Mouse (Mus musculus): ENCODE data around the gene Ireb2.
"Not testable (repeated sequence)": the region's sequence is repeated elsewhere in the genome, so short reads cannot be mapped to it uniquely, and the experiment has no call there.

The Ireb2 gene

GRCm38 (mm10) chr9:54897097-54897496 is 33.5 kb downstream of the Ireb2 start:
- DNase-seq (ENCODE audit: extremely low spot score), result no peak

GRCm38 (mm10) chr9:54909446-54909845 is 45.9 kb downstream of the Ireb2 start:
- no peak for DNase-seq (ENCODE audit: extremely low spot score)

GRCm38 (mm10) chr9:54915576-54915975 is 52.0 kb downstream of the Ireb2 start:
- DNase-seq (ENCODE audit: extremely low spot score), result no peak

- DNase-seq (ENCODE audit: extremely low spot score), result no peak
Measured at GRCm38 (mm10) chr9:54916401-54916800, 52.8 kb downstream of the Ireb2 start.

GRCm38 (mm10) chr9:54917010-54917677 is 53.6 kb downstream of the Ireb2 start, which contains the start of gene Hykk:
TSS of gene Hykk (plus strand) at chr9:54917283.
- peak; percentile 94 for DNase-seq (ENCODE audit: extremely low spot score)

GRCm38 (mm10) chr9:54918191-54918590 is 54.6 kb downstream of the Ireb2 start:
- DNase-seq (ENCODE audit: extremely low spot score), result no peak

- no peak for DNase-seq (ENCODE audit: extremely low spot score)
Measured at GRCm38 (mm10) chr9:54918781-54919180, 55.2 kb downstream of the Ireb2 start.

GRCm38 (mm10) chr9:54919946-54920345 is 56.4 kb downstream of the Ireb2 start:
- DNase-seq (ENCODE audit: extremely low spot score), result no peak

GRCm38 (mm10) chr9:54930741-54931140 is 67.2 kb downstream of the Ireb2 start:
- no peak for DNase-seq (ENCODE audit: extremely low spot score)

- no peak for DNase-seq (ENCODE audit: extremely low spot score)
Measured at GRCm38 (mm10) chr9:54931765-54932164, 68.2 kb downstream of the Ireb2 start.

GRCm38 (mm10) chr9:54932379-54932778 is 68.8 kb downstream of the Ireb2 start:
- DNase-seq (ENCODE audit: extremely low spot score), result no peak

GRCm38 (mm10) chr9:54942071-54942470 is 78.5 kb downstream of the Ireb2 start:
- DNase-seq (ENCODE audit: extremely low spot score), result no peak

- DNase-seq (ENCODE audit: extremely low spot score), result no peak
Measured at GRCm38 (mm10) chr9:54944467-54944866, 80.9 kb downstream of the Ireb2 start.

GRCm38 (mm10) chr9:54946256-54946655 is 82.7 kb downstream of the Ireb2 start:
- no peak for DNase-seq (ENCODE audit: extremely low spot score)

- no peak for DNase-seq (ENCODE audit: extremely low spot score)
Measured at GRCm38 (mm10) chr9:54949465-54949864, 85.9 kb downstream of the Ireb2 start.

GRCm38 (mm10) chr9:54950162-54950561 is 86.6 kb downstream of the Ireb2 start:
- not testable (repeated sequence) for DNase-seq (ENCODE audit: extremely low spot score)

GRCm38 (mm10) chr9:54950575-54951321 is 87.2 kb downstream of the Ireb2 start, which contains the start of the genes Psma4 and AY074887:
TSS of gene Psma4 (plus strand) at chr9:54950790.
TSS of gene AY074887 (minus strand) at chr9:54950998.
- DNase-seq (ENCODE audit: extremely low spot score), result peak; percentile 96

GRCm38 (mm10) chr9:54961059-54961458 is 97.5 kb downstream of the Ireb2 start:
- DNase-seq (ENCODE audit: extremely low spot score), result no peak

Data from embryo, embryonic 9.5 days (tissue).